Mouse (Mus musculus) right cerebral cortex, postnatal 4 days (tissue): Measurements from ENCODE around the gene Dpm2.

ENCODE experiments used
- DNase-seq: peaks from one replicate; pipeline ENCODE4 v3.0.0-alpha.2; 2022

Gene Dpm2

DNA sequence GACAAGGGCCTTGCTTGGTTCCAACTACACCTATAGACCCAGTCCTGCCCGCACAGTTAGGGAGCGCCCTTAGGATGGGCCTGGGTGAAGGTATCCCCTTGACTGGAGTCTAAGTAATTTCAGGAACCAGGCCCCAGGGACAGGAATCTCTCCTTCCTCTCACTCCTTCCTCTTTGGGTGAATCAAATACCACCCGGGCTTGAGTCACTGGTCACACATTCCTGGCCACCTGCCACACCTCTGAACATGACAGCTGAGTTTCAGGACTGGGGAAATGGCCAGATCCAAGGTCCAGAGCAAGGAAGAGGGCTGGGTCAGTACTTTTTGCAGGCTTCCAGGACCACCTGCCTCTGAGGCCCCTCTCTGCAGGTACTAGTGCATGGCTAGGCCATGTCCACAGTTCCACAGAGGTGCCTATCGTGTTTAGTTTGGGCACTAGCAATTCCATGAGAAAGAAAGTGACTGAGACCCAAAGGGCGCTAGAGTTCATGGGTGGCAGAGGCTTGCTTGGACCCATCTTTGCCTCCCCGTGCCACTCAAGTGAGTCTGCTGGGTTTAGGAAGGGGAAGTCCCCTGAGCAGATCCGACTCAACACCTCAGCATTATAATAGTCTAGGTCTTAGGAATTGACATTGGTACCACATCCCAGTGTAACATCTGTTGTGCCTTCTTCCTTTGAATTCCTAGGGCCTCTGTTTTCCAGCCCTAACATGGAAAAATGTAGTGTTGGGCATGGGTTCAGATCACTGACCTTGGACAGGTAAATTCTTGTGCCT lies 22.5 kb upstream of the Dpm2 start:
- no peak for DNase-seq

DNA sequence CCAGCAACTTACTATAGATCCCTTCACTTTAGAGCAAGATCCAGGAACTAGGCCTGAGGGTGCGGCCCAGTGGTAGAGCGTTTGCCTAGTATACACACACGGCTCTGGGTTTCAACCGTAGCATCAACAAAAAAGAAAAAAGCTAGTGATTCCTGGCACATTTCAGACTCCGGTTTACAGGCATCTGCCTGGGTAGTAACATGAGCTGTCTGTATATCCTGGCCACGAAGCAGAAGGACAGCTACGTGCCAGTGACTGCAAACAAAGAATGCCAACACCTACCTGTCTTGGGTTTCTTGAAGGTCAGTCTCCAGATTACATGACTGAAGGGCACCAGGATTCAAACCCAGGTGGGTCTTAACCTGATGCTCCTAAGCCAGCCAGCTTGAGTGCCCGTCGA lies 21.5 kb upstream of the Dpm2 start:
- no peak for DNase-seq

DNA sequence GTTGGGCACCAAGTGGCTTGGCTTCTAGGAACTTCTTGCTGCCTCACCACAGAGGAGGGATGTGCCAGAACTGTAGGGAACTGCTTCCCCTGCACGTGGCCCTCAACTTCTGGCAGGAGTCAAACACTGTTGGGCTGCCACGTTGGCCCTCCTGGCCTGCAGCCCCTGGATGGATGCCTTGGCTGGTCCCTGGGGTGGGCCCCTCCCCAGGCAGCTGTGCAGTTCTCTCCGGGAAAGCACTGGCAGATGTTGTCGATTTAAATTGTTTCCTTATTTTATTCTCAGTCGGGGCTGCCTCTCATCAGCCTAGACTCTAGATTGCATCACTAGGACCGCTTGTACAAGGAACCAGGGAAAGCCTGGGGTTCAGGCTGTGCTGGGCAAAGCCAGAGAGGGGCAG lies 20.9 kb upstream of the Dpm2 start:
- no peak for DNase-seq

DNA sequence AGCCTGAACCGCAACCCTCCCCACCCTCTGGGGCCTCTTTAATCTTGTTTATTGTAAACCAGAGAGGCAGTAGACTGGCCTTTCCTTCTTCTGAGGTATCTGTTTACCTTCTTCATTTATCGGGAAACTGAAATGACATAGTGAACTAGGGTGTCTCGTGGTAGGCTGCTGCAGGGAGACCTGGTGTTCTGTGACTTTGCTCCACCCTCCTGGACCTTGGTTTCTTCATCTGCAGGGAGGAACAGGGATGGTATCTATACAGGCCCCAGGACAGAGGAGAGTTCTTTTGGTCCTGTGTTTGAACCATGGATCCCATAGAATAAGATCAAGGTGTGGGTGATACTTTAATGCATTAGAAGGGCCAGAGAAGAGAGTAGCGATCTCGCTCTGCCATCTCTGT lies 19.4 kb upstream of the Dpm2 start:
- DNase-seq, result no peak

DNA sequence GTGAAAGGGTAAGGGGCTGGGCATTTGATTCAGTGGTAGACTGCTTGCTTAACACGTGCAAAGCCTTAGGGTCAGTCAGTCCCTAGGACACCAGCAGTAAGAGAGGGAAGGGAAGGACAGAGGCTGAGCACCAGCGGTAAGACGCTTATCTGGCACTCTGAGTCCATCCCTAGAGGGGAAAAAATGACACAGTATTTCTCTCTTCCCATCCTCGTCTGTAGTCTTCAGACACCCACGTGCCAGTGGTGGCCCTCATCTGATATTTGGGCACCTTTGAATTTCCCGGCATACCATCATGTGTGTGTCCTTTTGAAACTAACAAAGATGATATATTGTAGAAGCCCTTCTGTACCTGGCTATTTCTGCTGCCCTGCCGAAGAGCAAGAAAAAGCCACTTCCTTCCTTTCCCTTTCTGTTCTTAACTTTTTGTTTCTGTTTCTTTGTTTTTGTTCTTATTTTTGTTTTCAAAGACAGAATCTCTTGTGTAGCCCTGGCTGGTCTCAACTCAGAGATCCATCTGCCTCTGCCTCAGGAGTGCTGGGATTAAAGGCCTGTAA lies 17.0 kb upstream of the Dpm2 start:
- no peak for DNase-seq

DNA sequence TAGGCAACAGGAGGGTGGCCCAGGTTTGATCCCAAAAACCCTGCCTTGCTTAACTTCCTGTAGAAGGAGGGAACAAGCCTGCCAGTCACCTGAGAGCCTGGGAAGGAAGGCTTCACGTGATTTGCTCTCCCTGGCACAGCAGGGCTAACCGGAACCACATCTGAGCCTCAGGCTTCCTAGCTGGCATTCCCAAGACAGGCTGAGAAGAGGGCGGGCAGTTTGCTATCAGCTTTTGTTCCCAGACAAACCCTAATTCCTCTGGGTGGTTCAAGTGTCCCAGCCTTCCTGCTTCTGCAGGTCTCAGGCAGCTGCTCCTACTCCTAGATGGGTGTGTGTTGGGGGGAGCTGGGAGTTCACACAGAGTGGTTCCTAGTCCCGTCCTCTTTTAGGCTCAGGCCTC lies 15.2 kb upstream of the Dpm2 start:
- DNase-seq, result no peak

DNA sequence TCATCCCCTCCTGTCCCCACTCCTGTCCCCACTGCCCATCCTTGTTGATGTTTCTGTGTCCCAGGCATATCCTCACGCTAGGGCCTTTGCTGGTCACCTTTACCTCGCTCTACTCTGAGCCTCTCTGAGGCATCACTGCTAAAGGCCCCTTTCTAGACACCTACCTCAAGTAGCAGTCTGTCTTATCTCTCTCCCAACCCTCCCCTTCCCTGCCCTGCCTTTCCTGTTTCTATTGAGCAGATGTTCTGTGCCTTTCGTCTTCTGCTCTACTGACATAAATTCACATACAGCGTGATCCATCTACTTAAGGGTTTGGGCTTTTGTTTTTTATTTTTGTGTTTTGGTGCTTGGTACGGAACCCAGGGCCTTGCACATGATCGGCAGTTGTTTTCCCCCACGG lies 14.6 kb upstream of the Dpm2 start:
- no peak for DNase-seq

DNA sequence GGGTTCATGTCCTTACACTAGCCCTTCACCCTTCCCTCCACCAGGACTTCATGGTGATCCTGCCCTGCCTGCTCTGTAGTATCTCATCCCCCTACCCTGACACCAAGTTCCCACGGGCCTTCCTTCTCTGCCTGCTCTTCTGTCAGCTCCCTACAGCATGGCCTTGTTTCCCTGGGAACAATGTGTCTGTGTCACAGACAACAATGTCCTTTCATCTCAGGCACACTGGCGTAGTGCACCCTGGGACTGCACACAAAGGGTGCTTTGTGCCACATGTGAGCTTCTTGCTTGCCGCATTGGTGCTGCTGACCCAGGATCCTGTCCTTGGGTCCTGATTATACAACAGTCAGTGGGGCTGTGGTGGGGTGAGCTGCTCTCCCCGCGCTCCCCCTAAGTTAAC lies 11.1 kb upstream of the Dpm2 start:
- DNase-seq, result no peak

DNA sequence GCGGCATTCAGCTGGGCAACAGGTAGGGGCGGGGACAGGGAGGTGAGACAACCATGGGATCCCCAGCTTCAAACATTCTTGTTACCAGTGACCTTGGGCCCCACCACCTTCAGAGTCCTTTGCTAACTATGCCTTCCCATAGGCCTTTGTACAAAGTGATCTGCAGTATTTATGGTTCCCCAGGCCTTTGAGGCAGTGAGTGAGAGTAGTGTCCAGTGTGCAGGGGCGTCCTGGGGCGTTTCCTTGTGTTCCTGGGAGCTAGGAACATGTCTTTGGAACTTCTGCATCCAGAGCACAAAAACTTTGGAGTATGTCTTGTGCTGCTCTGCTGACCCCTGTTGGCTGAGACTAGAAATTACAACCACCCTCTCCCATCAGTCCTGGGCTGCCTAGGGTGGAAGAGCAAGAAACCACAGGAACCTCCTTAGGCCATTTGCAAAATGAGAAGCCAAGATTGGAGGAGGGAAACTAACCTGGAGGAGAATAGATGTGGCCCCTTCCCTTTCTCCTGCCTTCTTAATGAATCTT lies 4.1 kb upstream of the Dpm2 start:
- peak; percentile 53 for DNase-seq

DNA sequence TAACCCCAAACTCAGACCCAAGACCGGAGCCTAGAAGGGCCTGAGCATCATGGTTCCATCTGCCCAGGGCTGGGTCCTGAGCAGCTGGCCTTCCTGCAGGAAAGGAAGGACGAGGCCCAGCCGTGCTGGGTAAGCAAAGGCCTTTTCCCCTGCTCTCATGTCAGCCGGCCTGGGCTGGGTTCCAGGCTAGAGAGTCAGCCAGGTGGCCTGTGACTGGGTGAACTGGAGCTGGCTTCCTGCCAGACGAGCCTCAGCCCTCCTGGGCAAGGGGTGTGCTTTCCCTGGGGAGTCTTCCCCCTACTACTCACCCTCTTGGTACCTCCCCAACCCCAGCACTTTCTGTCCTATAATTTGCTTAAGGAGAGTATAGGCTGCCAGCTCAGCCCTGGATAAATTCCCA lies 2.5 kb upstream of the Dpm2 start:
- DNase-seq, result no peak

DNA sequence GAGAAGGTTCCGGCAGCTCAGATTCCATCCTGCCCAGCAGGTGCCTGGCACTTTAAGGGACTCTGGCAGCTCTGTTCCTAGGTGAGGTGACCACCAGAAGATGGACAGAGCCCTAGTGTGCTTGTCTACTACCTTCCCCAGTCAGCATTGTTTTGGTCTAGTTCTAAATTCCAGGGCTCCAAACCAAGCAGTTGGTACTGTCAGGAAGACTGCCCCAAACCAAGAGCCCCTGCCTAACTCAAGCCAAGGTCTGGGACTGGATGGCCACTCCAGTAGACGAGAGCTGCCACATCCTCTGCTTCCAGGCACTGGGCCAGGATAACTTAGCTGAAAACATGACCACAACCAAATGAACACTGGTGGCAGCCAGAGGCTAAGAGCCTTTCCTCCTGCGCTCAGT lies 1.7 kb upstream of the Dpm2 start:
- DNase-seq, result no peak

DNA sequence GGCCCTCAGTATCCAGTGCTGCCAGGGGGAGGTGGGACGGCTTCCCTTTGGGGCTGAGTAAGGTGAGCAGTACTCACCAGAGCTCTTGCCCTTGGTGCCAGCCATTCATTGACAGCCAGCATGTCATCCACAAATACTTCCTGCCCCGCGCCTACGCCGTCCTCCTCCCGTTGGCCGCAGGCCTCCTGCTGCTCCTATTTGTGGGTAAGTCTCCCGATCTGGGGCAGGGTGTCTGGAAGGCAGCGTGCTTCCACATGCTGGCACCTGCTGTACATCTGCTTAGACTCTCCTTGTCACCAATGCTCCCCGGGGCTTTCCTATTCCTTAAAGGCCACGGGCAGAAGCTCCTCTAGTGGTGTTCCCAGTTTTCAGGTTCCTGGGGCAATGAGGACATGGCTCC lies 1.5 kb downstream of the Dpm2 start:
- DNase-seq, result no peak

DNA sequence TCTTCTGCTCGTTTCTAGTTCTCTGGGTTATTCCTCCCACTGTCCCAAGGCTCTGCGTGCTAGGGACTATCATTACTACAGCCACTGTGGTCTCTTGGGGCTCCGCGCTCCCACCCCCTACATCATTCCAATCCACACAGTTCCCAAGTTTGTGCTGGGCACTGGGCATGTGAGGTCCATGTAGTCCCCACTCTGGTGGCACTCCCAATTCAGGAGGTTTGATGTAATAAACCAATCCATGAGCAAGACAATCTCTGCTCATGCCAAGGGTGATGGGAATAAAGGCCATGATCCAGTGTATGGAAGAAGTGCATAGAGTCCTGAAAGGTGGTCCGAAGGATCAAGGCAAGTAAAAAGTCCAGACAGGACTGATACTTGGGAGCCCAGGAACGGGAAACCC lies 3.8 kb downstream of the Dpm2 start, which contains the start of gene Pip5kl1:
Gene Pip5kl1 (plus strand): TSS at position 301 of the 400 bp plus-strand sequence.
- no peak for DNase-seq

DNA sequence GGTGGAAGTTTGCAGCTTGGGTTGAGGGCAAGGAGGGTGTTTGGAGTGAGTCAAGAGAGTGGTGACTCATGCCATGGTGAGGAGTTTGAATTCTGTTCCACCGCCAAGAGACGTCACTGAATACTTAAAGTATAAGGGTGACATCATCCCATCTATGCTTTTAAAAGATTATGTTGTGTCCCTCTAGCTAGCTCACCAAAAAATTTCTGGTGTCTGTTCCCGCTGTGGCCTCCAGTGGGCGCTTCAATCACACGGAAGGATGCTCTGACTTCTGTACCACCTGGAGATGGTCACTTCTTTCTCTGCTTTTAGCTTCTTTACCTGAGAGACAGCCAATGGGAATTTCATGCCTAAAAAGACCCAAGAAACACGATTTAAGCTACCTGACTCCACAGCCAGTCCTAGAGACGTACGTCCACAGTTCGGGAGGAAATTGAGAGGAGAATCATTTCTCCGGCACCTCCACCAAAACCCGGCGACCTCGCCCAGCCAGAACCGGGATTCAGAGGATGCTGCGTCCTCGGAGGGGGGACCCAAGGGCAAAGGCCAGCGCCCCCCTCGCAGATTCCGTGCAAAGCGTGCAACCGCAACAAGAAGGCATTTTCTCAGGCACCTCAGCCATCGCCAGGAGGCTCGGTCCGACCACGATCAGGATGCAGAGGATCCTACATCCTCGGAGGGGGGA lies 4.4 kb downstream of the Dpm2 start:
- peak; percentile 69 for DNase-seq

DNA sequence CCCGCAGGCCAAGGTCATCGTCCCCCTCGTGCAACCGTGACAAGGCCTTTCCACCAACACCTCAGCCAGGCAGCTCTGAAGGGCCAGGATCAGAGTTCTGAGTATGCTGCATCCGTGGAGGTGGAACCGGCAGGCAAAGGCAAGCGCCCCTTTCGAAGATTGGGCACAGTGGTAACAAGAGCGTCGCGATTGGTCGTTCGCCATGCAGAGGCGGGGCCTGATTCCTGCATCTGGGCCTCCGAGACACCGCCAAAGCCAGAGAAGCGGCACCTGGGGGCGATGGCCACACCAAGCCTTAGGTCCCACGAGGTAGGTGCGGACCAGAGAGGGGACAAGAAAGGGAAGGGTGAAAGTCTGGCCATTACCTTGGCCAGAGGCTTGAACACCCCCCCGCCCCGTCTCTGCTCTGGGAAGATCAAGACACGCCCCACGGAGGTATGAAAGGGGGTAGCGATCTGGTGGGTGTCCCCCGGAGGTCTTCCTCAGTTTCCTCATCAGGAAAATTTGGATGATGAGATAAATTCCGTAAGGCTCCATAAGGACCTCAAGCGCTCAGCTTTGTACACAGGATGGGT lies 5.0 kb downstream of the Dpm2 start, which contains the start of gene 9430097D07Rik:
Gene 9430097D07Rik (minus strand): TSS at position 99 of the 575 bp plus-strand sequence.
- peak; percentile 74 for DNase-seq

DNA sequence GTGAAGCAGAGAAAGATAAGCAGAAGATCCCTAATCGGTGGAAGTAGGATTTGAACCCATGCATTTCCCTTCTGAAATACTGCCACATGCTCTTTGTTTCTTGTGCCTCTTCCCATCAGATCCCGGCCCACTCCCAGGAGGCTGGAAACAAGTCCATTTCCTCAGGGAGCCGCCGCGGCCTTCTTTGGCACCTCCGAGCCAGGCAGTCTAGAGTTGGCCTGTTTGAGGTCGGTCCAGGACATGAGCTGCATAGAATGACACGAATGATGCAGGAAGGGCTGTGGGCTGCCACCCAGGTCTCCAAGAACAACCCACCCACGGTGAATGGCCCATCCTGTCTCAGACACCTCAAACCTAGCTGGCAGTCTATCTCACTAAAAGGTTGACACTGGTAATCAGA lies 5.9 kb downstream of the Dpm2 start:
- DNase-seq, result no peak

DNA sequence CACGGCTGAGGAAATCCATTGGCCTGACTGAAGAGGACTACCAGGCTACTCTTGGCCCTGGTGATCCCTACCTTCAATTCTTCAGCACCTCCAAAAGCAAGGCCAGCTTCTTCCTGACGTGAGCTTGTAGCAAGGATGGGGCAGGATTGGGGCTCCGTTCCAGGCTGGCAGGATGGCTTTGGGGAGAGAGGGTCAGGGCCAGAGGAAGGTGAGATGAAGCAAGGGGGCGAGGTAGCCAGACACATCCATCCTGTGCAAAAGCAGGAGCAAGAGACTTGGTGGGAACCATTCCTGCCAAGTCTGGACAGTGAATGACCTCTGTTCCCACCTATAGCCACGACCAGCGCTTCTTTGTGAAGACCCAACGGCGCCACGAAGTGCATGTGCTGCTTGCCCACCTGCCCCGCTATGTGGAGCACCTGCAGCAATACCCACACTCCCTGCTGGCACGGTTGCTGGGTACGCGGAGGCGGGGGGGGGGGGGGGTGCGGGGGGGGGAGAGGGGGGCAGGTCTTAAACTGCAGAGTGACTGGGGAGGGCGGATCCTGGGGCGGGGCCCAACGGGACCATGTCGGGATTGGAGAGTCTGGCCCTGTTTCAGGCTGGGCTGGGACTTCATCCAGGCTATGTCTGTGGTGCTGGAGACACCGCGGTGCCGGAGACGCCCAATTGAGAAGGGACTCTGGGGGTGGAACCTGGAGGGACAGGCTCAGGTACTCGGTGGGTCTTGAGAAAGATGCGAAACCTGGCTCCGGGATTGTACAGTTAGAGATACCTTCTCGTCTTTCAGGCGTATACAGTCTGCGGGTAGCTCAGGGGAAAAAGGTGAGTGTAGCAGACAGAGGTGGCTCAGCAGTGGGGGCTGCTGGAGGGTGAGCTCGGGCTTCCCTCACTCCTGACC lies 7.7 kb downstream of the Dpm2 start:
- DNase-seq, result no peak

DNA sequence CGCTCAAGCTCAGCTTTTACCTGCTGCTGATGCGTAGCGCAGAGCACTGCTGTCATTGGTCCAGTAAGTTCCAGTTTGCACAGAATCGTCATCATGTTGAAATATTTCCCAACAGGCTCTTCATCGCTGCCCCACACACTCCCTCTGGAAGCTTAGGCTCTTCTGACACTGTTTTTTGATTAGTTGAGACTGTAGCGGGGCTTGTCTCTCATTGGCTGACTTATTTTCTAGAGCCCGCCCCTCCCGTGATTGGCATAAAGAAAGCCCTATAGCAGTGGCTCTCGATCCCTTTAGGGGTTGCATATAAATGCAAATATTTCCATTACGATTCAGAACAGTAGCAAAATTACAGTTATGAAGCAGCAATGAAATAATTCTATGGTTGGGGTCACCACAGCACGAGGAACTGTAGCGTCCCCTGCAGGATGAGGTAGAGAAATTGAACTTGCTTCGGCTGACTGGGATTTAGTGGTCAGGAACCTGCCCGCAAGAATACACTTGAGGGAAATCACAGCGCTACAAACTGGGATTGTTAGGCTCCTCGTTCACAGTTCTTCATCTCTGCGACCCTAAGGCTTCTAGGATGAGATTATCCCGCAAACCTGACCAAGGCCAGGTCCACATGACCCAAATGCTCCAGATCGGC lies 10.9 kb downstream of the Dpm2 start:
- DNase-seq, result peak; percentile 72

DNA sequence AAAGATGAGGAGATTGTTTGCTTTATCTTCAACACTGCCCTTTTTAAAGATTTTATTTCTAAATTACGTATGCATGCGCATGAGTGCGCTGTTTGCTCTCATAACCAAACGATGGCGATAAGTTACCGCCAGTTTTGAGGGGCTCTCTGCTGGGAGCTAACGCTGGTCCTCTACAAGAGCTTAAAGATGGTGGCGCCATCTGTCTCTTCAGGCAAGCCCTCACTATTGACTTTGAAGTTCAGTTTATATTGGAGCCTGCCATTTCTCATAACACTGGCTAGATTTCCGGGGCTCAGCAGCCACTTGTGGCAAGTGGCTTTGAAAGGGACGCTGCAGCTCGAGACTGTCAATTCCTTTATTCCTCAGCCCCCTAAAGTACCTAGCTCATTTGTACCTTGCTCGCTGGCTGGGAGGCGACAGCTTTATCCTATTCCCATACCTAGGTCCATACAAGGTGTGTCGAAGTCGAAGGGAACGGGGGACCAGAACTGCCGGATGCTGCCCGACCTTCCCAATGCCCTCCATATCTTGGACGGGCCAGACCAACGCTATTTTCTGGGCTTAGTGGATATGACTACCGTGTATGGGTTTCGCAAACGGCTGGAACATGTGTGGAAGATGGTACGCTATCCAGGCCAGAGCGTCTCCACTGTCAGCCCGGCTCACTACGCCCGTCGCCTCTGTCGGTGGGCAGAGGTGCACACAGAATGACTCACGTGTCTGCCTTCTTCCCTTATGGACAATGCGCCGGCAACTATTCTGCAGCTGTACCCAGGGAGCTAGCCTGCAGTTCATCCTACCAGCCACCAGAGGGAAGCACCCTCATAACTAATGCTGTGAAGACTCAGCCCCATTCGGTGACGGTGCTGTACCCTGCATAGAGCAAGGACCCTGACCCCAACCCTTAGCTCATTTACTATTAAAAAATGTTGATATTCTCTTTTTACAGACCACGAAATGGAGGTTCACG lies 12.5 kb downstream of the Dpm2 start:
- peak; percentile 64 for DNase-seq

DNA sequence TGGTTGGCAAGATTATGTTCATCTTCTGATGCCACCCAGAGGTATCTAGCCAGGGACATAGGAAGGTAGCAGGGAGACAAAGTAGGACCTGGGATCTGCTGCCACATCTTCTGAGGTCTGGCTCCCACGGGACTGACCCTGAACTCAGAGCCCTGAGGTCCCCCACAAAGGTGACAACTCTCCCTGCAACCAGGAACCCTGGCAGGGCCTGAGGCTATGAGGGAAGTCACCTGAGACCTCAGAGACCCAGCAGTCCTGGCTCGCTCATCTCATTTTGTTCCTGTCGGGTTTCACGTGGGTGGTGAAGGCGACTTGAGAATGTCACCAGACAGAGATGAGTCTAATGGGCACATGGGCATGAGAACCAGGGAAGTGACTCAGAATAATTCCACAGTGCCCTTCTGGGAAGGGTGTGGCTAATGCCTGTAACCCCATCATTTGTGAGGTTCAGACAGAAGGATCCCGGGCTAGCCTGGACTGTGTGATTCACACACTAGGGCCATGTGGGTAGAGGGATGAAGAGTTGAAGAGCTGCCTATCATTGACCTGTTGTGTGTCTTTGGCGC lies 14.6 kb downstream of the Dpm2 start:
- DNase-seq, result no peak
